Mouse (Mus musculus) urinary bladder, postnatal 25 days (tissue): ENCODE measurements around the gene Tmem229b.
"Not testable (repeated sequence)": the region's sequence is repeated elsewhere in the genome, so short reads cannot be mapped to it uniquely, and the experiment has no call there.

Experiments
- DNase-seq: peaks from one replicate; pipeline ENCODE4 v3.0.0; 2022; ENCODE audit warnings: low spot score

The Tmem229b gene

GRCm38 (mm10) chr12:79006076-79006475 is 1.4 kb downstream of the Tmem229b start:
- DNase-seq = no peak

- no peak for DNase-seq
These were observed 2.0 kb downstream of the Tmem229b start for GRCm38 (mm10) chr12:79005456-79005855.

DNA sequence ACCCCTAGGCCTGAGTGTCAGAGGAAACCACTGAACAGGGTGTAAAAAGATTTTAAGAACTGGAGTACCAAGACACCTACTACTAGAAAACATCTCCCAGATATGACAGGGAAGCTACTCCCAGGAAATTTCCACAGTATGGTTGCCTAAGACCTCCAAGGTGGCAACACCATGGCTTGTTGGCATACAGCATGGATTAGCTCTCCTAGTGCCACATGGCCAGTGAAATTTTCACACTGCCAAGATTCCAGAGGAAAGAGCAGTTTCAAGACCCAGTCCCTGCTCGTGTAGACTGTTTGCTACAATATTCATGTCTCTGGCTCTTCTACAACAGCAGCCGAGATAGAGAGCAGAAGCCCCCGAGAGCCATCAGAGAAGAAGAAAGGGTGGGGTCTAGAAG is 4.4 kb downstream of the Tmem229b start:
- no peak for DNase-seq

DNA sequence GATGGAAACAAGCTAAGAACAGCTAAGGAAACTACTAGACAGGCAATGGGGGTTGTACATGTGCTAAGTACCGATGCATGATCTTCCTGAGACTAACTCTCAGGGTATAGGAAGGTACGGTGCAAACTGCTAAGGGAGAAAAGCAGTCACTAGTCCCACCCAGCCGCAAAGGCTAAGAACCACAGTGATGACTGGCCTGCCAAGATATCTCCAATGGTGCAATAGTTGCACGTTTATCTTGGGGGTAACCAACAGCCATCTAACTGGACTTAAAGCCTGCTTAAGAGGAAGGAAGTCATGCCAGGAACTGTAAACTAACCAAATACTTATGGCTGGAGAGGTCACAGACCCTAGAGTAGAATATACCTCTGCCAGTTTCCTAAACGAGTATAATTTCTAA is 5.0 kb downstream of the Tmem229b start:
- no peak for DNase-seq

DNA sequence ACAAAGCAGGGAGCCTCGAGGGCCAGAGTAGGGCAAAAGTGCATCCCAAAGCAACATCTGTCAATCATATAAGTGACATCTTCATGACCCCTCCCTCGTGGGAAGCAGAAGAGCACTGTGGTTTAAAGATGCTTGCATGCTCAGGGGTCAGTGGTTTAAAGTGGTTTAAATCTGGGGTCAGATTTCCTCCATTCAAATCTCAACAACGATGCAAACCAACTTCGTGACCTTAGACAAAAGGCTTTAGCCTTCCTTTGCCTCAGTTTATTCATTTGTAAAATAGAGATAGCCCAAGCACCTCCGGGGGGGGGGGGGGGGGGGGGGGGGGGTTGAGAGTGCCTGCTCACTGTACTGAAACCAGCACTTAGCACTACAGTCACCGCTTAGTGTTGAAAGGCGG is 10.7 kb downstream of the Tmem229b start:
- DNase-seq = no peak

GRCm38 (mm10) chr12:78996271-78996670 is 11.2 kb downstream of the Tmem229b start:
- DNase-seq = no peak

- DNase-seq = no peak
These were observed 19.8 kb downstream of the Tmem229b start for GRCm38 (mm10) chr12:78987581-78988081.

- DNase-seq = no peak
These were observed 23.4 kb downstream of the Tmem229b start for GRCm38 (mm10) chr12:78984035-78984432.

GRCm38 (mm10) chr12:78983296-78984034 is 24.0 kb downstream of the Tmem229b start:
- DNase-seq = no peak

DNA sequence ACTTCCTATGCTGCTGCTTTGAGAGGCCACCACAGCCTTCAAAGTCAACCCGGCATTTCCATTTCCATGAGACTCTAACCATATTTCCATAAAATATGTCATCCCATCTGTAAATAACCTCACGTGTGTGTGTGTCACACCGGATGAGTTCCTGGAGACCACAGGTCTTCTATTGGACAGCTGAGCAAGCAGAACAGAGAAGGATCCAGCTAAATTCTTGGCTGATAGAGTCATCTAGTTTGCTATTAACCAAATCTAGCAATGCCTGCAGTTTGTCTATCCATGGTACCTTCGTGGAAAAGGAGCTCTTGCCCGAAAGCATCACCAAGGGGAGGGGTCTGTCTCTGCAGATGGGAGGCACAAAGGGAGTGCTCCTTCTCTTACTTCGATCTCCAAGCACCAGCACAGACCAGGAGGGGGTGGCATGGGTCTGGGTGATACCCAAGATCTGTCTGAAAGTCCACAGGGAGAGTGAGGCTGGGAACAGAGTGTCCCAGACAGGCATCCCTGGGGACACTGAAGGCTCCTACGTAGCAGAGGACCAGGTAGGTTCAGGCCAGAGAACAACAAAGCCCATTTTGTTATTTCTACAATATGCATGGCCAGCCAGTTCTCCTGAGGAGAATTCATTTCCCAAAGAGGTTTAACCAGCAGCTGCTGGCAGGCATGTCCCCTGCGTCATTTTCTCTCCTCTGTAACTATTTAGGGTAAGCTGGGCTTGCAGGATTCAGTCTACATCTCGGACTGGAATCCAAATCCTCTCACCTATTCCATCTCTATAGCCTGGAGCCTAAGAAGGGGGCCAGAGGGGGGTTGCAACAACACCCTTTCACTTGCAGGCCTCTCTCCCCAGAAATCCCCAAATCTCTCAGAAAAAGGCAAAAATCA is 25.2 kb downstream of the Tmem229b start:
- DNase-seq = no peak

DNA sequence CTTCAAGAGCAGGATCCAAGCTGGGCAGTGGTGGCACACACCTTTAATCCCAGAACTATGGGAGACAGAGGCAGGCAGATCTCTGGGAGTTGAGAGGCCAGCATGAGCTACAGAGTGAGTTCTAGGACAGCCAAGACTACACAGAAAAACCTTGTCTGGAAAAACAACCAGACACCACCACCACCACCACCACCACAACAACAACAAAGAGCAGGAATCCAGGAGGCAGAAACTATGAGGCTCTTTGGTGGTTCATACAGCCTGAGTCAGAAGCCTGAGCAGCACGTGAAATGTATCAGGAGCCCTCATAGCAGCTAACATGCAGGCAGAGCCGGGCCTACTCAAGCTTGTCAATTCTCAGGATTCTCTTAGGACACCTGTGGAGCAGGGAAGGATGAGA is 26.3 kb downstream of the Tmem229b start:
- DNase-seq = no peak

GRCm38 (mm10) chr12:78980683-78981091 is 26.7 kb downstream of the Tmem229b start:
- no peak for DNase-seq

DNA sequence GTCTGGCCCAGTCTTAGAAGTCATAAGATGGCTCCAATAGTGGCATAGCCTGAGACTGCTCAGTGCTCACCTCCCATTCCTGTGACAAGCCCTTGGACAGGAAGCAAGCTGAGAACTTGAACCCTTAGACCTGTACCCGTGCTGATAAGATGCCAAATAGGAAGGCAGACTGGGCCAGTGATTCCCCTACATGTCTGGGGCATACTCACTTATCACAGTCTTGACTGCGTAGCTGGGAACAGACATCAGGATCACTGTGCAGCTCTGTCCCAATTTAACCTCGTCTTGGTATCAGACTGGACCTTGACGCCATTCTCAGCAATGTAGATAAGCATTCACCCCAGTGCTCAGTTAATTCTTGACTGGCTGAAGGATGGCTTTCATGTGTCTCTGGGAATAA is 29.9 kb downstream of the Tmem229b start:
- no peak for DNase-seq

GRCm38 (mm10) chr12:78977078-78977477 is 30.3 kb downstream of the Tmem229b start:
- DNase-seq = no peak

GRCm38 (mm10) chr12:78975836-78976235 is 31.6 kb downstream of the Tmem229b start:
- no peak for DNase-seq

- no peak for DNase-seq
These were observed 32.7 kb downstream of the Tmem229b start for GRCm38 (mm10) chr12:78974767-78975166.

DNA sequence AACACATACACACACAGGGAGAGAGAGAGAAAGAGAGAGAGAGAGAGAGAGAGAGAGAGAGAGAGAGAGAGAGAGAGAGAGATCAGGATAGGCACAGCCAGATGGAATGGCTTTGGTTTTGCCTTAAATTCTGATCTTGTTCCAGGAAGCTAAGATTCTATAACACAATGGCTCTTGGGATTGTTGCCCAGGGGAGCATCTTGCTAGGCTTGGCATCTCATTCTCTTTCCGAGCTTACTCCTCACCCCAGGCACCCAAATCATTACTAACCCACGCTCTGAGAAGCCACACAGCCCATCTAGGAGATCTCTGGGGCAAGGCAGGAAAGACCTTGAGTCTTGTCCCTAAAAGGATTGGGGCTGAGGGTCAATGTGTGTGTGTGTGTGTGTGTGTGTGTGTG is 33.6 kb downstream of the Tmem229b start:
- DNase-seq = no peak

DNA sequence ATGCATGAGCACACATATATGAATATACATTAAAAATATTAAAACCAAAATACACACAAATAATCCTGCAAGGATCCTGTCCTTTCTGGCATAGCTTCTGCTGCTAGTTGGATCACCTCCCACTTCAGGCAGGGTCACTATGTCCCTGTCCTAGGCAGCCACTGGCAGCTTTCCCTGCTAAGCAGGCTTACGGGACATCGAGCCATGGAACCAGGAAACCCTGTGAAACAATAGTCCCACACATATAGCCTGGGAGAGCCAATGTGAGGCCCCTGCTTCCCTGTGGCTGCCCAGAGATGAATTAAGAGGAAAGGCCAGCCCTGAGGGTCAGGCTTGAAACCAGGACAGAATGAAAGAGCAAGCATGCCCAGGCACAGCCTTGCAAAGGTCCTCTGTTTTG is 35.8 kb downstream of the Tmem229b start:
- no peak for DNase-seq

DNA sequence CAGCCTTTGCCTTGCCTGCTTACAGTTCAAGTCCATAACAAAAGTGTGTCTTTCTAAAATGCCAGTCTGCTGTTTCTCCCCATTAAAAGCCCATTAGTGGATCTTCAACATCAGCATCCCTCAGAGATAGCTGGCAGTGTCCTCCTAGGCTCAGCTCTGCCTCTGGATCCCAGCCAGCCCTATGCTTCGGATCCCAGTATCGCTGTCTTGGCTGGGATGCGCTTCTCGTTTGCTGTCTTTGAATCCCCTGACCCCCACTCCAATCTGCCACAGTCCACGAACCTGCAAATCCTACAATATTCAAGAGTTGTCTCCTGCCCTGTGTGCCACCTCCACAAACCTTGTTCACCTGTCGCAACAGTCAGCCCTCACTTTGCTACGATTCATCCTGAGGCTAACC is 36.7 kb downstream of the Tmem229b start:
- no peak for DNase-seq

DNA sequence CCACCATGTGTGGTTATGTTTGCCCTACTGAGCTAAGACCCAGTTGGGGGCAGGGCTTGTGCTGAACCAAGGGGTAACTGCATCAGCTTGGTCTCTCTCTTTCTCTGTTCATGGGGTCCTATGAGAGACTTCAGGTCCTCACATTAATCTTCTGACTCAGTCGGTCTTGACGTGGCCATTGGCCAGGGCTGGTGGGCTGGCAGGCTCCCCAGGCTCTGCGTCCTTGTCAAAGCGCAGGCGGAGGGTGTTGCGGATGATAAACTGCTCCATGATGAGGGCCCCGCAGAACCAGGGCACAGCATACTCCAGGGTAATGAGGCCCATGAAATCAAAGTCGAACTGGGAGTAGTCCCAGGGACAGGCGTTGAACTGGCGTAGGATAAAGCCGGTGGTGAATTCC is 42.9 kb downstream of the Tmem229b start:
- DNase-seq = not testable (repeated sequence)

- DNase-seq = no peak
These were observed 51.0 kb downstream of the Tmem229b start for GRCm38 (mm10) chr12:78956405-78956804.

- DNase-seq = no peak
These were observed 54.9 kb downstream of the Tmem229b start for GRCm38 (mm10) chr12:78952484-78952883.

- no peak for DNase-seq
These were observed 55.4 kb downstream of the Tmem229b start for GRCm38 (mm10) chr12:78952053-78952452.
